Mouse (Mus musculus): Measurements from ENCODE around the gene Rwdd3. TPM values are rescaled to one million over a fixed set of nuclear protein-coding genes. Genes with fewer than 3 reads are reported as not detected.

Rwdd3 gene
- total RNA-seq, 2 experiments from 2014 or later, result 23.7 to 25.4 TPM

DNA sequence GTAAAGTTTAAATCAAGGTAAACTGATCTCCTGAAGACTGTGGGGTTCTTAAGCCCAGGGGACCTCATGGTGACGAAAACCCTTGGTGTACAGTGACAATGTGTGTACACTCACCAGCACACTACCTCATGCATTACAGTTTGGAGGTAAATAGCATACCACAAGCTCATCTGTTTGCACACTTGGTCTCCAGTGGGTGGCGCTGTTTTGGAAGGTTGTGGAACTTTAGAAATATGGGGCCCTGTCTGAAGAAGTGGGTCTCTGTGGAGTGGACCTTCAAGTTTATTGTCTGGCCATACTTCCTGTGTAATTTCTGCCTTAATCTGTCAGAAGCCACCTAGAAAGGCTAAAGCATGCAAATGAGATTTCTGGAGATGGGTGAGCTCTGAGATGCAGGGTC, 9.8 kb downstream of the Rwdd3 start:
- no peak for DNase-seq (ENCODE audit: low spot score in 2 of 2)

DNA sequence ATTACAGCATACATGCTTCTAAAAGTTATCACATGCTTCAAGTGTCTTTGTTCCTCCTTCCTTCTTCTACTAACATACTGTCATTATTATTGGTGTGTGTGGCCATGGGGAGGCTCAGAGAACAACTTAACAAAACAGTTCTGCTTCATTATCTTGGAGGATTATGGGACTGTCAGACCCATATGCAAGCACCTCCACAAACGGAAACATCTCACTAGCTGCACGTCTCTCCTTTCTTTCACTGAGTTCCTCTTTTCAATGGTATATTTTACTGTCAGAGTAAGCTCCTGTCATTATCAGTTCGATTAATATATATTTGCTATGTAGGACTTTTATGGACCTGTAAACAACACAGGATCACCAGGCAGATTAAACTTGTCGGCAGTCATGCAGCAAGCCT, 11.1 kb downstream of the Rwdd3 start:
- no peak for DNase-seq (ENCODE audit: low spot score in 2 of 2)

DNA sequence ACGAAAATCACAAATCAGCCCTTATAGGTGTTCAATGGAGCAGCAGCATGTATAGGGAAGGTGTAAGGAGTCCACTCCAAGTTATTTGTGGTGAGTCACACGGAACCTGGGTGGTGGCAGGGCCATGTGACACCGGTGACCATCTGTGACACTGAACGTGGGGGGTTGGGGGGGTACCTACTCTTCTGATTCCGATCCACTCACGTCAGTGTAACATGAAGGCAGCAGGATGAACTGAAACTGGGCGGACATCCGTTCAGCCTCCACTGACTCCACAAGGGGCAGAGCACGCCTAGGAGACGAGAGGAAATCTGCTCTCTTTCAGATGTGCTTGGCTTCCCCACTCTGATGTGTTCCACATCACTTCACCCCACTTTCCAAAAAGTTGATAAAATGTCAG, 11.9 kb downstream of the Rwdd3 start:
- no peak for DNase-seq (ENCODE audit: low spot score in 2 of 2)

DNA sequence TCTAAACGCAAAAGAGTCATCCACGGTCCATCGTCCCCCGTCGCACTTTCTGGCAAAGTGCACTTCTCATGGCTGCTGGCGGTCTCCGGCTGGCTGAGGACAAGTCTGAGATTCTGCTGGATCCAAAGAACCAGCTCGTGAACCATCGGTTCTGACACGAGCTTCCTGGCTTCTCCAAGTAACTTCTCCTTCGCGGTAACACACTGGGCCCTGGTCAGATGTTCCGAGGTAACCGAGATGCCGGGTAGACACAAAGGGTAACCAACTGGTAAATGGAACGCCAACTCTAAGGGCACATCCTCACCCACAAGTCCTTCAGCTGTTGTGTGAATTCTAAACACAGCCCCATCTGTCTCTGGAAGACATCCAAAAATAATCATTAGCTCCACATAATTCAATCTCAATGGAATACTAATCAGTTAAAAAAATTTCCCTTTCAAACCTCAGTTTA, 12.6 kb downstream of the Rwdd3 start:
- peak; percentile 28 to 68 for DNase-seq (ENCODE audit: low spot score in 2 of 2)

DNA sequence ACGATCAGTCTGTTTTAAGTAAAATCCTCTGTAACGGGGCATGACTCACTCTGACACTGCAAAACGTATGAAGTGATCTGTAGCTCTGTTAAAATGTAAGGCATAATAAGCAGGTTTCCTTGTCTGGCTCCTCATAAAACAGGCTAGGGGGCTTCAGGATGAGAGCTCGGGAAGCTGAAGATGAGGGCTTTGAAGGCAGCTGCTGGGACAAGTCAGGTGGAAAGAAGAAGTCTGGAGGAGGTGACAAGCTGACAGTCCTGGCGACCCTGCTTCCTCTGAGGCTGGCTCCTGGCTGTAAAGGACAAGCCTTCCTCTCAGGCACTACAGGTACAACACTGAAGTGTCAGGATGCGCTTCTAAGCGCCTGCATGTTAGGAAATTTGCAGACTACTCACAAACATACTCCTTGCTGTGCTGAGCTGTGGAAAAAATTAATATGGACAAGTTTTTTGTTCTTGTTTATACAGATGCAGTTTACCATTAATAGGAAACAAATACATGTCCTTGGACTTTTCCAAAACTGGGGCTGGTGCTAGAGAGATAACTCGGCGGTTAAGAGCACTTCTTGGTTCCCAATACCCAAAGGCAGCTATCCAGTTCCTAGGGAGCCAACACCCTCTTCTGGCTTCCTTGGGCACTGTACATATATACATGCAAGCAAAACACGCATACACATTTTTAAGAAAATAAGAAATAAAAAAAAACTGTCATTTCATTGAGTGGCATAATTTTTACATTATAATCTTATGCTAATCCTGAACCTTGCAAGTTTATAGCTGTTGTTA, 13.8 kb downstream of the Rwdd3 start:
- DNase-seq (ENCODE audit: low spot score in 2 of 2), result no peak

DNA sequence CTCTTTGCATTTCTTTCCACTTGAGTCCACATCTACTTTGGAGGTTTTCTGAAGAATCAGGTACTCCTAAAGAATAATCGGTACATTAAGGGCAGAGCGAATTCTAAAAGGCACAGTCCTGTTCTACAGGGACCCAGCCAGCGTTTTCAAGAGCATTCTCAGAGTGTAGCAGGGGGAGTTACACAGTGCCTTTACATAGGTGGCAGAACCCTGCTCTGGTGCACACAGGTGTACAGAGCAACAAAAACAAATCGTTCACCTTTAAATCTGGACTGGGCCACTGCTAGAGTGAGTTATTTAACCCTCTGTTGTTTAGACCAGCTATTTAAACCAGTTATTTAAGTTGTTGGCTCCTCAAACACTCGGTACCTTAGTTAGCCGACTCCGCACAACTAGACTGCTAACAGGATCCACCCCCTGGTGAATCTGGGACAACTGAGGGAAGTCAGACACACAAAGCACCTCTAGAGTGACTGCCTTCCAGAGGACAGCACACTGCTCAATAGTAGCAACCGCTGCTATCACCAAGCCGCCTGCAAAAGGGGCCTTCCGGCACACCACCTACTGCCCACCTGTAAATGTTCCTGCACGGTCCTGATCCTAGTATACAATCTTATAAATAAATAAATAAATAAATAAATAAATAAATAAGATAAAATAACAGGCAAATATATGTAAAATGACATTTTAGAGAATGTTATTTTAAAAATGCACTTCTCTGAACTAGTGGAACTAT, 14.9 kb downstream of the Rwdd3 start:
- DNase-seq (ENCODE audit: low spot score in 2 of 2), result no peak

DNA sequence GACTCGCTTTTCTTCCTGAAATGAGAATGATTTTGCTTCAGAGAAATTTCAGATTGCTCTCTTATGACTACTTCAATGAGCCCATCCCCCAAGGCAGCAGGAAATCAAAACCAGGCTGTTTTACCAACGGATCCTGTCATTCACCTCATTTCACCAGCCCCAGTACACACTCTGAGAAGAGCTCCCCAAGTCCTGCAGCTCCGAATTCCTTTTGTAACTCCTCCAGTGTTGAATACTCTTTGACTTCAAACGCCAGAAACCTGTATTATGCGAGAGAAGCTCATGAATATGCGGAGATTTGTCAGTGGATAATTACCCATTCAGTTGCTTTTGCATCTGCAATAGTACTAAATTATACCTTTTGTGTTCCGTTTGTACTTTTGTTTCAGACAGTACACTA, 15.5 kb downstream of the Rwdd3 start:
- no peak for DNase-seq (ENCODE audit: low spot score in 2 of 2)

DNA sequence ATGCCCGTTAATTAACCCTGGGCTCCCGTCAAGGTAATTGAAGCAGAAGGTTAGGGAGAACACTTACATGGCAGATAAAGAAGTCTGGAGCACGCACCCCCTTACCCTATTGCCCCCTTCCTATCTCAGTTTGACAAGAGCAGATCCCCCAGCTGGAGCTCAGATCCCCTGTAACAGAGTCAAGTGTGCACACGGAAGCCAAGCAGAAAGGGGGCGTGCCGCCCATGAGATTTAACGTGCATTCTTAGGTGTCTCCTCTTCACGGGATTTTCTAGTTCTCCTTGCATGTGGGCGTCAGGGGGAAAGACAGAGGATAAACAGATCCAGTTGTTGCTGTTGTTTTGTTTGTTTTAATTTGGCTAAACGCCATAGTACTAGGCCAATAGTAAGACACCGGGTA, 37.6 kb downstream of the Rwdd3 start:
- no peak for DNase-seq (ENCODE audit: low spot score in 2 of 2)

DNA sequence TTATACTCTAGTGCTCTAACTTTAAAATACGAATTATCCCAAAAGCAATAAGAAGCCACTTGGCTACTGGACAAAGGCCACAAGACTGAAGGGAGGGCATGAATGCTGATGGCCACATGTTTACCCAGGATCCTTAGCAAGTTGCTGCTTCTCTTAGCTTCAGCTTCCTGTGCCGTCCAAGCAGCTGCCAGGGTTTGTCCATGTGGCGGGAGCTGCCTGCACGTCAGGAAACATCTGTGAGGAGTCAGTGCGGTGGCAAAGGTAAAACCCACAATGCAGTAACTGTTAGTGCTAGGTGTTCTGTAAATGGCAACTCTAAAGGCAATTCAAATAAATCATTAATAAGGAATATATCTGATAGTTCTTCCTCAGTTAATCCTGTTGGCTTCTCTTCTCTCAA, 38.5 kb downstream of the Rwdd3 start:
- DNase-seq (ENCODE audit: low spot score in 2 of 2), result no peak

DNA sequence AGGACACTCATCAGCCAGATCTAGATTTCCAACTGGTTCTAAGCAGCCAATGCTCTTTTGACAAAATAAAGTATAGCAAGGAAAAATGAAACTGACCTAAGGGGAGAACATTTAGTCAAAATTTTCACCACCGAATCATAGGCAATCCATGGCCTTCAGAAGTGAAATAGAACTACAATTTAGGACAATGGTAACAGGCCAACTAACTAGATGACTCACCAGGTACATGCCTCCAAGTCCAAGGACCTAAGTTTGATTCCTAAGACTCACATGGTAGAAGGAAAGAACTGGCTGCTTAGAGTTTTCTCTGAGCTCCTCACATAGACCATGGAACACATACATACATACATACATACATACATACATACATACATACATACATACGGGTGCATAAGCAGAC, 44.3 kb downstream of the Rwdd3 start:
- no peak for DNase-seq (ENCODE audit: low spot score in 2 of 2)

DNA sequence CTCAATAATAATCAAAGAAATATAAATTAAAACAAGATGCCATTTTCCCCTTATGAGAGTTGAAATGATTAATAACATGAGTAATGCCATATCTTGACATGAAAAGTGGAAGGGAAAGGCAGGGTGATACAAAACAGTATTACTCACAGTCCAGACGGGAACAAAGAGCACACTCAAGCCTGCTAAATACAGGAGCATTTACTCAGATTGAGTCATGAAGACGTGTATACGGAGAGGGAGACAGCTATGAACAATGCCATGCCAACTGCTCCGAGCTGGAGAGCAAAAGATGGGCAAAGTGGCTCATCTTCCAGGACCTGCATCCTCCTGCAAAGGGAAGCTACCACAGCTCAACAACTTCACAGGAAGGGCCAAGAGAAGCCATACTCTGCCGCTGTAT, 45.0 kb downstream of the Rwdd3 start:
- no peak for DNase-seq (ENCODE audit: low spot score in 2 of 2)

DNA sequence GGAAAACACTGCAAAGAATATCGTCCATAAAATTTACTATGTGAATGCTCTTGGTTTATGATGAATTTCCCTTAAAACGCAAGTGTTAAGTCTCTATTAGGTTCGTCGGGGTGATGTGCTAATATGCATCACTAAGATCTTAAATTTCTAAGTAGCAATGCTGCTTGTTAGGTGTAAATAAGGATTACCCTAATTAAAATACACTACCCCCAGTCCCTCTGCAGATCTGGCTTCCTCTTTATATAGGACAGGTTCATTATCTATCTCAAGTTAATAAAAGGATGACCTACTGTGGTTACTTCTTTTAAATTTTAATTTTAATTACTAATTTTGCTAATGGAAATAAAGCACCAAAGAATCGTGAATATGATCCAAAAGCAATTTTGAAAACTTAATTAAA, 50.4 kb downstream of the Rwdd3 start:
- DNase-seq (ENCODE audit: low spot score in 2 of 2), result no peak

DNA sequence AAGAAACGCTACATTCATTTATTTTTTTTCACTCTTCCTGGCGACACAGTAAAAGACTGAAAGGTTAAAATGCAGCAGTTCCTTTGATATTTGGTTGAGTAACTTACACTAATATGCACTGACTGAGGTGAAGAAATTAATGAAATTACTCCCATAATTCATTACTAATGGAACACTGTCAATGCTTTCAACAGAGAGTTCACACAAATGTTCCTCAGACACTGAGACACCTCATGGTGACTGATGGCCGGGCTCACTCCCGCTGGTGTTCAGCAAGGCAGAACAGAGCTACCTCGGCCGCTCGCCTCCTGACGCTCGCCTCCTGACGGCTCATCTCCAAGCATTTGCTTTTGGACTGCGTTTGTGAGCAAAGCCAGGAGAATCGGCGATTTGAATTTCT, 54.9 kb downstream of the Rwdd3 start:
- DNase-seq (ENCODE audit: low spot score in 2 of 2), result peak in 1 of 2 experiments; percentile 20

DNA sequence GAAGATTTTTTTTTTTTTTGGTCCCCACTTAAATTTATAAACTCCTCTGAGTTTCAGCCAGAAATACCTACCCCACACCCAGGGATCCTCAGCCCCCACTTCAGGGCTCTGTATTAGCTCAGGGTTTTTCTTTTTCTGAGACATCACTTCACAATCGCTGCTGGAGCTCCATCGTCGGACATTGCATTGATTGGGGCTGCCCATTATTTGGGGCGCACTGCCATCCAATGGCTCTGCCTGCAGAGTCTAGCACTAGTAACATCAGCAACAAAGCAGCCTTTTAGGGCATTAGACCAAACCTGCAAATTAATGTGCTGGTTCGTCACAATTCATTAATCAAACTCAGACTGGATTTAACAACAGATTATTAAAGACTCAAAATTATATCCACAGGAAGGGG, 55.4 kb downstream of the Rwdd3 start:
- no peak for DNase-seq (ENCODE audit: low spot score in 2 of 2)

DNA sequence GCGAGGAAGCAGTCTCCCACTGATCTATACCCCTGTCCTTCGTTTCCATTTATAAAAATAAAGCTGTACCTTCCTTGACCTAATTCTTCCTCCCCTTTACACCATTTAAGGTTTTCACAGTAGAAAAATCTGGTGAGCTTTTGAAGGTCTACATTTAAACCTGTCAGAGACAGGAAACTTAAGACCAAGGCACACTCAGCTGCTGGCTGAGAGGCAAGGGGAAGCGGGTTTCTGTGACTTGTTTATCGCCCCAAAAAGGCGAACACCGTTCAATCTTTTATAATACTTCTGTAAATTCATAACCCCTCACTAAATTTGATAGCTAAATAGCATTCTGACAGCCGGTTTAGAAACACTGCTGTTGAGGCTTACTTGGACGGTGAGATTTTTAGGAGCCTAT, 60.4 kb downstream of the Rwdd3 start:
- DNase-seq (ENCODE audit: low spot score in 2 of 2), result no peak

DNA sequence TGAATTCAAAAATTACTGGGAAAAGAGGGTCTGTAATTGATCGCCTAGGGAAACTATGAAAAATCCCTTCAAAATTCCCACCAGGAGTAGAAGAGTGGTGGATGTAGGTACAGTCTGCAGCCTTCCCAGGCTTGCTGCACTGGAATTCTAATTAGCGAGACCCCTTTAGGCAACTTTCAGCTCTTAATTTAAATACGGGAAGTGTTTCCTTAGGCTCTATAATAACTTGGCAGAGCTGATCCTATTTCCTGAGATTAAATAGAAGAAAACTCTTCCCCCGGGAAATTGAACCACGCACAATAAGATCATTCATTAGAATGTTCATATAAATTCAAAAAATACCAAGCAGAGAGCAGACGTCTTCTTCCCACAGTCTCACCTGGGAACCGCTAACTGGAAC, 61.1 kb downstream of the Rwdd3 start:
- no peak for DNase-seq (ENCODE audit: low spot score in 2 of 2)

DNA sequence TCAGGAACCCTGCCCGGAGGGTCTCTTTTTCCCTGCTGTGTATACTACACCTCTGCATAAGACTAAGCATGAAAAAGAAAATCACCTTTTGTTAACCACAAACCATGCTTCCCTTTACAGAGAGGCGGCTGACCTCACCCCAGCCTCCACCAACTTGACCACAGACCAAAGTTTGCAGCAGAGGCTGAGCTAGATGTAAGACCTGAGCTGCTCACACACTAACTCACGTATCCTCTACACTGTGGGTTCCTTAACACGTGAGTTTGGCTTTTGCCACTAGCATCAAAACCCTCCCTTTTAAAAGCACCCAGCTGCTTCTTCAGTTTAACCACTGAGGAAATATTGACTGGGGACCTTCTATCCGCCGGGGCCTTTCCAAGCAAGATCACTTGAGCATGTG, 64.0 kb downstream of the Rwdd3 start:
- DNase-seq (ENCODE audit: low spot score in 2 of 2), result no peak

DNA sequence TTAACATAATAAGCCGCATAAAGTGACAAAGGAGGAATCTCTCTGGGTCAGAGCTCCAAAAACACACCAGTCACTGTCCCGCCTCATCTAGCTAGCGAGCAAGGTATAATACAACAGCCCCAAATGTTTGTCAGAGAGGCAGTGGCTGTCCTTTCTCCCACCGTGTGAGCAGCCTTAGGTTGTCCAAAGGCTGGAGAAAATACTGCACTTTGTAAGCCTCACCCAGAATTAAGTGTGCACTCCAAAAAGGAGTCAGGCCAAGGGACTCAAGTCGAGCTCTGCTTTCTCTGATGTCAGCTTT, 66.1 kb downstream of the Rwdd3 start:
- DNase-seq (ENCODE audit: low spot score in 2 of 2), result no peak

Other genes starting within 250 kb of the Rwdd3 start
- gene Tmem56, start 111.4 kb upstream of the Rwdd3 start, total RNA-seq (2021), result 10 to 100 TPM; 31.4 to 32.5 TPM
- gene Alg14, start 120.1 kb upstream of the Rwdd3 start, total RNA-seq (2021), result 10 to 100 TPM; 16.0 to 17.5 TPM